23 mouse cellular contexts compared by ENCODE assay signal in genomic region chr17:73012954-73013353, GRCm38 (mm10).
A peak's percentile ranks its signal among the peaks of the same experiment; 100 is the strongest.
DNase-seq lines count a peak whose midpoint lies in the region; ATAC-seq and TF ChIP-seq lines count a peak whose summit lies in the region.
"Had no signal": no experiment of that assay in that cellular context is flagged by ENCODE, and none has a peak within 500 bp of the region (broad histone marks: within the 10 kb centered on the region; RNA-seq: fewer than 3 reads in every experiment).

No protein-coding gene starts in this region.

- H3K4me1 ChIP-seq in heart, embryonic 14.5 days (ENCODE audit: control insufficient read depth in 2 of 2, insufficient read depth in 2 of 2, low read length in 2 of 2) = peaks cover 36 to 50% of the 10 kb centered on the region in 2 experiments
- H3K4me1 ChIP-seq in kidney, embryonic 16.5 days (ENCODE audit: insufficient read depth, low read length) = peaks cover 21% of the 10 kb centered on the region
- H3K4me1 ChIP-seq: liver, embryonic 15.5 days had no signal

- H3K9ac ChIP-seq in heart, embryonic 14.5 days (ENCODE audit: low read length) = no peak overlapping the region
- no peak overlapping the region for H3K9ac ChIP-seq in kidney, embryonic 16.5 days (replicated peaks; ENCODE audit: low read length)
- H3K9ac ChIP-seq: forebrain, embryonic 13.5 days; hindbrain, embryonic 13.5 days; limb, embryonic 15.5 days; liver, embryonic 15.5 days; lung, embryonic 15.5 days; midbrain, embryonic 13.5 days; stomach, embryonic 15.5 days had no signal

- no peaks in the 10 kb centered on the region for H3K36me3 ChIP-seq in heart, embryonic 14.5 days (ENCODE audit: control insufficient read depth, insufficient read depth, low read length)
- no peaks in the 10 kb centered on the region for H3K36me3 ChIP-seq in kidney, embryonic 16.5 days (ENCODE audit: insufficient read depth, low read length)
- H3K36me3 ChIP-seq: hindbrain, embryonic 13.5 days; limb, embryonic 15.5 days; liver, embryonic 15.5 days; lung, embryonic 15.5 days; midbrain, embryonic 13.5 days; stomach, embryonic 15.5 days had no signal

- no peak overlapping the region for H3K4me3 ChIP-seq in gastrocnemius, adult 2 months
- no peak overlapping the region for H3K4me3 ChIP-seq in heart, embryonic 14.5 days (ENCODE audit: control insufficient read depth in 1 of 2, insufficient read depth in 1 of 2, low read depth in 1 of 2, low read length in 2 of 2)
- H3K4me3 ChIP-seq in kidney, embryonic 16.5 days (ENCODE audit: low read length) = no peak overlapping the region
- H3K4me3 ChIP-seq: forebrain, embryonic 13.5 days; hindbrain, embryonic 13.5 days; limb, embryonic 15.5 days; liver, embryonic 15.5 days; lung, embryonic 15.5 days; megakaryocyte, embryonic 14.5 days; midbrain, embryonic 13.5 days; stomach, embryonic 15.5 days had no signal

- intact Hi-C loops in gastrocnemius, adult 2 months (cut with DNase I) = no loop called here
- intact Hi-C loops in left cerebral cortex, postnatal 25 days (cut with DNase I) = no loop called here

- TF ChIP-seq CTCF in gastrocnemius, adult 2 months (IDR thresholded peaks at IDR 0.05) = no peak

- peak overlapping the region; percentile 16; the same call in 1 of the 2 replicates for H3K27ac ChIP-seq in gastrocnemius, adult 2 months
- peak overlapping the region; percentile 29 to 69 for H3K27ac ChIP-seq in heart, embryonic 14.5 days (replicated peaks in 1 of 2; ENCODE audit: control insufficient read depth in 1 of 2, insufficient read depth in 1 of 2, low read depth in 2 of 2, low read length in 2 of 2)
- no peak overlapping the region for H3K27ac ChIP-seq in kidney, embryonic 16.5 days (ENCODE audit: low read length)
- H3K27ac ChIP-seq: forebrain, embryonic 13.5 days; hindbrain, embryonic 13.5 days; limb, embryonic 15.5 days; liver, embryonic 15.5 days; midbrain, embryonic 13.5 days; stomach, embryonic 15.5 days had no signal

- H3K27me3 ChIP-seq in heart, embryonic 14.5 days (ENCODE audit: control insufficient read depth, insufficient read depth, low read length) = no peaks in the 10 kb centered on the region
- H3K27me3 ChIP-seq in kidney, embryonic 16.5 days (ENCODE audit: insufficient read depth, low read length) = no peaks in the 10 kb centered on the region
- H3K27me3 ChIP-seq: forebrain, embryonic 13.5 days; hindbrain, embryonic 13.5 days; limb, embryonic 15.5 days; liver, embryonic 15.5 days; lung, embryonic 15.5 days; midbrain, embryonic 13.5 days; stomach, embryonic 15.5 days had no signal

- ATAC-seq in heart, embryonic 14.5 days (ENCODE audit: insufficient number of reproducible peaks, insufficient read depth, low FRiP score, low read depth) = no peak
- ATAC-seq in kidney, embryonic 16.5 days (ENCODE audit: low FRiP score, low TSS enrichment) = 0 out of 2 replicates have a peak, but pooled peaks have one; percentile 16
- ATAC-seq: CD4-positive, CD25-positive, alpha-beta regulatory T cell, adult 4 months; forebrain, embryonic 13.5 days; midbrain, embryonic 13.5 days had no signal

- WGBS in heart, embryonic 14.5 days = 54% methylated on average over 5 of the region's 5 CpGs
- 31% methylated on average over 5 of the region's 5 CpGs for WGBS in kidney, embryonic 16.5 days

- H3K4me2 ChIP-seq in heart, embryonic 14.5 days (ENCODE audit: low read length) = no peak overlapping the region
- no peak overlapping the region for H3K4me2 ChIP-seq in kidney, embryonic 16.5 days (replicated peaks; ENCODE audit: low read depth, low read length)
- H3K4me2 ChIP-seq: forebrain, embryonic 13.5 days; hindbrain, embryonic 13.5 days; limb, embryonic 15.5 days; liver, embryonic 15.5 days; lung, embryonic 15.5 days; midbrain, embryonic 13.5 days; stomach, embryonic 15.5 days had no signal

- DNase-seq in gastrocnemius, adult 2 months = no peak
- DNase-seq in gastrocnemius, adult 18-20 months (ENCODE audit: low spot score) = no peak
- DNase-seq in heart, adult 11 months = no peak
- DNase-seq in kidney, adult 8-10 months = no peak
- DNase-seq in yolk sac, embryonic 10.5 days (ENCODE audit: low spot score) = peak; percentile 17
- DNase-seq in left cerebral cortex, postnatal 25 days (ENCODE audit: low spot score in 2 of 2) = no peak
- DNase-seq: adrenal gland, postnatal 25 days; cerebellum, adult 9-11 months; kidney, adult 2 months; kidney, postnatal 4 days; lung, postnatal 36 days; thymus, postnatal 25 days had no signal

- no peaks in the 10 kb centered on the region for H3K9me3 ChIP-seq in heart, embryonic 14.5 days (ENCODE audit: control insufficient read depth, low read length)
- H3K9me3 ChIP-seq in kidney, embryonic 16.5 days (ENCODE audit: low read length) = no peaks in the 10 kb centered on the region
- H3K9me3 ChIP-seq: forebrain, embryonic 13.5 days; hindbrain, embryonic 13.5 days; limb, embryonic 15.5 days; liver, embryonic 15.5 days; lung, embryonic 15.5 days; megakaryocyte, embryonic 14.5 days; midbrain, embryonic 13.5 days; stomach, embryonic 15.5 days had no signal
